Comparison of ENCODE assay signal across 19 mouse cellular contexts in genomic region chr10:110154001-110154872, GRCm38 (mm10).
DNase-seq lines count a peak whose midpoint lies in the region; ATAC-seq lines count a peak whose summit lies in the region.
"Had no signal": no experiment of that assay in that cellular context is flagged by ENCODE, and none has a peak within 500 bp of the region (broad histone marks: within the 10 kb centered on the region; RNA-seq: fewer than 3 reads in every experiment).

No protein-coding gene starts in this region.

- peak overlapping the region; percentile 59; the same call in 1 of the 2 replicates for H3K27ac ChIP-seq in forebrain, embryonic 12.5 days
- peak overlapping the region; percentile 70 for H3K27ac ChIP-seq in hindbrain, embryonic 14.5 days
- peak overlapping the region; percentile 63 for H3K27ac ChIP-seq in midbrain, embryonic 16.5 days (ENCODE audit: low read length)
- H3K27ac ChIP-seq in kidney, embryonic 15.5 days: no peak overlapping the region
- H3K27ac ChIP-seq: embryonic facial prominence, embryonic 12.5 days; heart, adult 2 months; limb, embryonic 10.5 days had no signal

- no peaks in the 10 kb centered on the region for H3K9me3 ChIP-seq in forebrain, embryonic 12.5 days
- H3K9me3 ChIP-seq in hindbrain, embryonic 14.5 days (ENCODE audit: control insufficient read depth, low read length): no peaks in the 10 kb centered on the region
- no peaks in the 10 kb centered on the region for H3K9me3 ChIP-seq in midbrain, embryonic 16.5 days (replicated peaks; ENCODE audit: control insufficient read depth, low read length, poor library complexity, severe bottlenecking)
- no peaks in the 10 kb centered on the region for H3K9me3 ChIP-seq in kidney, embryonic 15.5 days (replicated peaks)
- H3K9me3 ChIP-seq: embryonic facial prominence, embryonic 12.5 days; limb, embryonic 10.5 days had no signal

- H3K36me3 ChIP-seq in forebrain, embryonic 12.5 days (replicated peaks): no peaks in the 10 kb centered on the region
- H3K36me3 ChIP-seq in hindbrain, embryonic 14.5 days (replicated peaks; ENCODE audit: control insufficient read depth, insufficient read depth): no peaks in the 10 kb centered on the region
- no peaks in the 10 kb centered on the region for H3K36me3 ChIP-seq in midbrain, embryonic 16.5 days (ENCODE audit: control insufficient read depth, insufficient read depth, low read length)
- H3K36me3 ChIP-seq in kidney, embryonic 15.5 days: no peaks in the 10 kb centered on the region
- H3K36me3 ChIP-seq: embryonic facial prominence, embryonic 12.5 days; limb, embryonic 10.5 days had no signal

- peak; percentile 61; the same call in 1 of the 2 replicates for ATAC-seq in forebrain, embryonic 12.5 days (ENCODE audit: low FRiP score)
- ATAC-seq in hindbrain, embryonic 14.5 days (ENCODE audit: low FRiP score): peak; percentile 89
- peak; percentile 77 for ATAC-seq in midbrain, embryonic 16.5 days
- ATAC-seq in kidney, embryonic 15.5 days (replicated peaks; ENCODE audit: low FRiP score): no peak

- H3K27me3 ChIP-seq in forebrain, embryonic 12.5 days: no peaks in the 10 kb centered on the region
- H3K27me3 ChIP-seq in hindbrain, embryonic 14.5 days (ENCODE audit: control insufficient read depth, insufficient read depth, low read length): no peaks in the 10 kb centered on the region
- no peaks in the 10 kb centered on the region for H3K27me3 ChIP-seq in midbrain, embryonic 16.5 days (ENCODE audit: control insufficient read depth, insufficient read depth, low read depth, low read length)
- H3K27me3 ChIP-seq in kidney, embryonic 15.5 days: no peaks in the 10 kb centered on the region
- H3K27me3 ChIP-seq: CH12.LX; embryonic facial prominence, embryonic 12.5 days had no signal

- WGBS in forebrain, embryonic 12.5 days: 79% methylated on average over 6 of the region's 6 CpGs
- 42% methylated on average over 6 of the region's 6 CpGs for WGBS in hindbrain, embryonic 14.5 days
- 33% methylated on average over 6 of the region's 6 CpGs for WGBS in midbrain, embryonic 16.5 days
- WGBS in kidney, embryonic 15.5 days: 85% methylated on average over 6 of the region's 6 CpGs

- H3K9ac ChIP-seq in forebrain, embryonic 12.5 days: no peak overlapping the region
- no peak overlapping the region for H3K9ac ChIP-seq in hindbrain, embryonic 14.5 days
- H3K9ac ChIP-seq in midbrain, embryonic 16.5 days (ENCODE audit: low read depth, low read length): no peak overlapping the region
- H3K9ac ChIP-seq in kidney, embryonic 15.5 days: no peak overlapping the region
- H3K9ac ChIP-seq: embryonic facial prominence, embryonic 12.5 days; lung, embryonic 14.5 days had no signal

- peak; percentile 25 to 47 for DNase-seq in cerebellum, postnatal 10 days
- DNase-seq in cerebellum, adult 18-20 months: no peak
- no peak for DNase-seq in hindbrain, embryonic 14.5 days (ENCODE audit: low spot score)
- no peak for DNase-seq in spleen, adult 18-20 months
- no peak for DNase-seq in heart, adult 11 months
- DNase-seq: adrenal gland, adult 2 months; cerebellum, adult 2 months; heart, adult 2 months; kidney, adult 8-10 months; lung, embryonic 14.5 days; lung, postnatal 4 days; right cerebral cortex, adult 18-20 months had no signal

- no peak overlapping the region for H3K4me2 ChIP-seq in forebrain, embryonic 12.5 days
- H3K4me2 ChIP-seq in hindbrain, embryonic 14.5 days (replicated peaks): no peak overlapping the region
- H3K4me2 ChIP-seq in midbrain, embryonic 16.5 days (ENCODE audit: low read length): no peak overlapping the region
- no peak overlapping the region for H3K4me2 ChIP-seq in kidney, embryonic 15.5 days
- H3K4me2 ChIP-seq: embryonic facial prominence, embryonic 12.5 days; liver, embryonic 11.5 days; lung, embryonic 14.5 days had no signal

- H3K4me3 ChIP-seq in forebrain, embryonic 12.5 days (replicated peaks): no peak overlapping the region
- H3K4me3 ChIP-seq in hindbrain, embryonic 14.5 days (replicated peaks; ENCODE audit: low read length): no peak overlapping the region
- H3K4me3 ChIP-seq in midbrain, embryonic 16.5 days (ENCODE audit: low read depth, low read length): no peak overlapping the region
- H3K4me3 ChIP-seq in kidney, embryonic 15.5 days (replicated peaks): no peak overlapping the region
- H3K4me3 ChIP-seq: embryonic facial prominence, embryonic 12.5 days; heart, adult 2 months; limb, embryonic 10.5 days had no signal

- H3K4me1 ChIP-seq in forebrain, embryonic 12.5 days: peaks cover 8% of the 10 kb centered on the region; the same call in 1 of the 2 replicates
- H3K4me1 ChIP-seq in hindbrain, embryonic 14.5 days (replicated peaks; ENCODE audit: control insufficient read depth, insufficient read depth, low read length): peaks cover 22% of the 10 kb centered on the region
- peaks cover 16% of the 10 kb centered on the region for H3K4me1 ChIP-seq in midbrain, embryonic 16.5 days (ENCODE audit: control insufficient read depth, insufficient read depth, low read length)
- no peaks in the 10 kb centered on the region for H3K4me1 ChIP-seq in kidney, embryonic 15.5 days
- H3K4me1 ChIP-seq: embryonic facial prominence, embryonic 12.5 days; limb, embryonic 10.5 days had no signal

Comparison
In these comparisons a context has a peak if more than half of its experiments do, and no peak if none do; other contexts are left out.
1. DNase-seq: peak in cerebellum, postnatal 10 days (2 of 2); none in cerebellum, adult 18-20 months (0 of 2), hindbrain, embryonic 14.5 days (single experiment), spleen, adult 18-20 months (0 of 2) and heart, adult 11 months (single experiment).